Mouse (Mus musculus) megakaryocyte, adult 5-6 weeks (primary cell): Measurements from ENCODE around the gene Fam222b. TPM values are rescaled to one million over a fixed set of nuclear protein-coding genes. Genes with fewer than 3 reads are reported as not detected.
A peak's percentile ranks its signal among the peaks of the same experiment; 100 is the strongest.
"Not testable (repeated sequence)": the region's sequence is repeated elsewhere in the genome, so short reads cannot be mapped to it uniquely, and the experiment has no call there.

Source experiments
- ATAC-seq: 2 replicates; pipeline ENCODE4 v1.8.0; 2016; ENCODE audit warnings: mild to moderate bottlenecking, inconsistent platforms; ENCODE audit not compliant: poor library complexity, severe bottlenecking
- total RNA-seq, 2 experiments: library from RNA; stranded (forward) in 1 of 2; stranded (reverse) in 1 of 2; fragments of 153-499, 151-499 nt in 1 of 2; fragments of 221-1000, 200-1000 nt in 1 of 2; gene quantifications; 2 replicates each; pipeline versions ENCODE4 v1.2.3 to v1.2.4; 2015 to 2017

Gene Fam222b
- total RNA-seq, 2 experiments from 2014 or later: 9.1 to 24.0 TPM

DNA sequence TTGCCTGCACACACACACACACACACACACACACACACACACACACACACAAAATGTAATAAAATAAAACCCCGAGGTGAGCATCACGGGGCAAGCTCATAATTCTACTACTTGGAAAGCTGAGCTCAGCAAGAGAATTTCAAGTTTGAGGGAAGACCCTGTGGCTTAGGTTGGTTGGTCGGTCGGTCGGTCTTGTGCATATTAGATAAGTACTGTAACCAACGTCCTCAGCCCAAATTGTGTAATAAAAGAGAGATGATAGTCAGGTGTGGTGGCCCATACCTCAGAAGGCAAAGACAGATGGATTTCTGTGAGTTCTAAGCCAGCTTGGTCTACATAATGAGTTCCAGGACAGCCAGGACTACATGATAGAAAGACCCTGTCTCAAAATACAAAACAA is 39.5 kb downstream of the Fam222b start:
- ATAC-seq: no peak

- ATAC-seq: no peak
These were observed 39.9 kb downstream of the Fam222b start for GRCm38 (mm10) chr11:78134344-78134743.

DNA sequence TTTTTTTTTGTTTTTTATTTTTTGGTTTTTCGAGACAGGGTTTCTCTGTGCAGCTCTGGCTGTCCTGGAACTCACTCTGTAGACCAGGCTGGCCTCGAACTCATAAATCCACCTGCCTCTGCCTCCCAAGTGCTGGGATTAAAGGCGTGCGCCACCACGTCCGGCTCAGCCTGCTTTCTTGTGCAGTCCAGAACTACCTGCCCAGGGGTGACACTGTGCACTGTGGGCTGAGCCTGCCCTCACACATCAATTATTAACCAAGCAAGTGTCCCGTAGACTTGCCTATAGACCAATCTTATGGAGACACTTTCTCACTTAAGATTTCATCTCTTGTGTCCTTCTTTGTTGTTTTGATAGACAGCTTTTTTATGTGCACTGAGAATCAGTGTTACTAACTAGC is 40.9 kb downstream of the Fam222b start:
- not testable (repeated sequence) for ATAC-seq

DNA sequence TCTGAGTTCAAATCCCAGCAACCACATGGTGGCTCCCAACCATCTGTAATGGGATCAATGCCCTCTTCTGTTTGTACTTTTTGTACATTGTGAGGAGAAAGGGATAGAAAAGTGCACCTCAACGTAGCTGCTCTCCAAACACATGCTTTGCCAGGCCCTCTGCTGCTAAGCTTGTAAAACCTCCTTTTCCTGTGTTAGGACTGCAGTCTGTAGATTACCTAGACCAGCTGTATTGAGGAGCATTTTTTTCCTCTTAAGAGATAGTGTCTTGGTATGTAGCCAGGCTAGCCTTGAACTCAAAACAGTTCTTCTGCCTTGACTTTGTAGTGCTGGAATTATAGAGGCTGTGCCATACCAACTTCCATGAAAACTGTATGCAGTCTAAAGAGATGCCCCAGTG is 41.7 kb downstream of the Fam222b start:
- no peak for ATAC-seq

DNA sequence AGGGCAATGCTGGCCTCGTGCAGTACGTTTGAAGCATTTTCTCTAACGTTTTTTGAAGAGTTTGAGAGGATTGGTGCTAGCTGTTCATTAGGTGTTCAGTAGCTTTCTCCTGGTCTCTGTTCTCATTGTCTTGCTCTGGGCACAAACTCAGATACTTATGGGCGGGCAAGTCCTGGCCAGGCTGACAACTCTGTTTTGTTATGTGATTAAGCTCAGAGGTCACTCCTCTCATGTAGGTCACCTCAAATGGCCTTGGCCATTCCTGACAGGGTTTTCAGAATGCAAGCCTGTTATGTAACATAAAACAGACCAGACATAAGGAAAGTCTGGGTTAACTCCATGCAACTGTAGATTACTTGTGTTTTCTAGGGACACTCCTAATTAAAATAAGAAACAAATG is 43.1 kb downstream of the Fam222b start:
- ATAC-seq: no peak

GRCm38 (mm10) chr11:78138023-78138422 is 43.6 kb downstream of the Fam222b start:
- no peak for ATAC-seq

GRCm38 (mm10) chr11:78140665-78141064 is 46.2 kb downstream of the Fam222b start:
- peak; percentile 38; the same call in 1 of the 2 replicates for ATAC-seq

GRCm38 (mm10) chr11:78143520-78143919 is 49.1 kb downstream of the Fam222b start:
- ATAC-seq: no peak

- ATAC-seq: no peak
These were observed 51.7 kb downstream of the Fam222b start for GRCm38 (mm10) chr11:78146168-78146567.

GRCm38 (mm10) chr11:78146707-78147543 is 52.5 kb downstream of the Fam222b start:
- no peak for ATAC-seq

DNA sequence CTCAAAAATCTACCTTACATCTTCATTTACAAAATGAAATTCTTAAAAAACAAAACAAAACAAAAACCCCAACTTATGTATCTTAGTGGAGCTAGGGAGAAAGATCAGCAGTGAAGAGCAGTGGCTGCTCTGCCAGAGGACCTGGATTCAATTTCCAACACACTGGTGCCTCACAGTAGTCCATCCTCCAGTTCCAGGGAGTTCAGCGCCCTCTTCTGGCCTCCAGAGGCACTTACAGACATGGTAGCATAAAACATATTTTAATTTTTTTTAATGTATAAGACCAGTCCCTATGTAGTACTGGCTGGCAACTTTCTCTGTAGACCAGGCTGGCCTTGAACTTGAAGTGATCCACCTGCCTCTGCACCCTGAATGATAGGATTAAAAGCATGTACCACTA is 56.7 kb downstream of the Fam222b start:
- peak; percentile 63; the same call in 1 of the 2 replicates for ATAC-seq

DNA sequence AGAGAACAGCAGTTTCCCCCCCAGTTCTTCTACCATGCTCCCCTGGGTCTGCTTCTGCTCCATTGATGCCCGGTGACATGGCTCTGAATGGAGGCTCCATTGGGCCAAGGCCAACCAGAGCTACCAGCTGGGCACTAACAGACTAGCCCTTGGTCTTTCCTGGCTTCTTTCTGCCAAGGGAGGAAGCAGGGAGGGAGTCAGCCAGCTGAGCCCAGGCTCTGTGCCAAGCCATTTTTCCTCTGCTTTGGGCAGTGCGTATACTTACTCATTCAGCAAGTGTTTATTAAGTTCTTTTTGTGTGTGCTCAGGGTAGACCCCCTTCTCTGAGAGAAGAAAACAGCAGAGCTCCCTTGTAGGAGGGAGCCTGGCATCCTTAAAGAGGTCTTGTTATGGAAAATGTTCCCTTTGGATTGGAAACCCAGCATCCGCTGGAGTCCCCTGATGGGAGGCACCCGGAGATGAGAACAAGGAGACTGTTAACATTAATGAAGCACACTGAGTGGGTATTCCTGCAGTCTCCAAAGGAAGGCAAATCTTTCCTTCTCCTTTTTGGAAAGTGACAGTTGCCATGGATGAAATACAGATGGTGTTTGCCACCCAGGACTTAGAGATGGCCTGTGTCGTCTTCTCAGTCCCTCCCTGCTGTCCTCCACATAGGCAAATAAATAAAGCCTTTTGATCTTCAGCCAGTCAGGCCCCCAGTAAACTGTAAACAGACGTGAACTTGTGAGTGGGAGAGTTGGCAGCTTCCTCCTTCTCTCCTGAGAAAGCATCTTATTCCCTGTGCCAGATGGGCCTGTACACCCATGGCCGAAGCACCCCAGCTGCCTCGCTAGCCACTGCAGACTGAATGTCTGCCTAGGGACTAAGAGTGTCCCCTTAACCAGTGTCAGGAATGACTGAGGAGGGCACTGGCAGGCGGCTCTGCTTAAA is 58.1 kb downstream of the Fam222b start:
- ATAC-seq: no peak

DNA sequence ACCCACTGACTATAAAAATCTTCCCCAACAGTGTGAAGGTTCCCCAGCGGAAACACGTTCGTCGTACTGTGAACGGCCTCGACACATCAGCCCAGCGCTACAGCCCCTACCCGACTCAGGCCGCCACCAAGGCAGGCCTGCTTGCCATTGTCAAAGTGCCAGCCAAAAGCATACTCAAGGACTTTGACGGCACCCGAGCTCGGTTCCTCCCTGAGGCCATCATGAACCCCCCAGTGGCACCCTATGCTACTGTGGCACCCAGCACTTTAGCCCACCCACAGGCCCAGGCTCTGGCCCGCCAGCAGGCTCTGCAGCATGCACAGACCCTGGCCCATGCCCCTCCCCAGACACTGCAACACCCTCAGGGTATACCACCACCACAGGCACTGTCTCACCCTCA is 59.3 kb downstream of the Fam222b start:
- ATAC-seq: no peak

DNA sequence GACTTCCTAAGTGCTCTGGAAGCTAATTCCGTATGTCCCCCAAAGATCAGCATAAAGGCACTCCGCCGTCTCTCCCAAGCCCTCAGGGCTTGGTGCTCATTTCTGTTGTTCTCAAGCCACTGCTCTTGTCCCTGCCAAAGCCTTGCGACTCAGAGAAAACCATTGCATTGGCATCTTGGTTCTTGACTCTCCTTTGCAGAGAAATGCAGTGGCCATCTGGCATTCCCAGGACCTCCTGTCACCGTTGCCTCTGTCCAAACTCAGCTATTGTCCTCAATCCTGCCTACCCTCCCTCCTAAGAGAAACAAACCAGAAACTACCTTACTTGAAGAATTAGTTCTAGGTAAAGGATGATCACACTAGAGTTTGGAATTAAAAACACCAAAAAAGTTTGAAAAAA is 61.2 kb downstream of the Fam222b start:
- no peak for ATAC-seq

DNA sequence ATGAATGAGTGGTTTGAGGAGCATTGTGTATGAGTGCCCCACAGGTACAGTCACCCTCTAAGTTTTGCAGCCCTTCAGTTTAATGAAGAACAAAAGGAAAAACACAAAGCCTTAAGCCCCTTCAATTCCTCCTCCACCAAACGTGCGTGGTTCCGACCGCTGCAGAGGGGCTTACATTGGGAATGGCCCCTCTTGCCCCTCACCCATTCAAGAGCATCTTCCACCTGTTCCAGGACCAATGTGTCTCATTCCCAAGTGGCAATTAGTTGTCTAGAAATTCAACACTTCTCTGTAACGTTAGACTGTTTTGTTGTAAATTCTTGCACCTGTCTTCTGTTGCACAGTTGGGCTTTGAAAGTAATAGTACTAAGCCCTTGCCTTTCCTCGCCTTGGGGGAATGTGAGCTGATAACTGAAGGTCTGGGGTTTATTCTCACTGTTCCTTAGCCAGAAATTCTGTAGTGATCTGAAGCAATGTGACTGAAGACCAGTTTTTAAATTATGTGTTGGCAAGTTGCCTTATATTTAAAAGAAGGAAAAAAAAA is 61.8 kb downstream of the Fam222b start:
- ATAC-seq: no peak

DNA sequence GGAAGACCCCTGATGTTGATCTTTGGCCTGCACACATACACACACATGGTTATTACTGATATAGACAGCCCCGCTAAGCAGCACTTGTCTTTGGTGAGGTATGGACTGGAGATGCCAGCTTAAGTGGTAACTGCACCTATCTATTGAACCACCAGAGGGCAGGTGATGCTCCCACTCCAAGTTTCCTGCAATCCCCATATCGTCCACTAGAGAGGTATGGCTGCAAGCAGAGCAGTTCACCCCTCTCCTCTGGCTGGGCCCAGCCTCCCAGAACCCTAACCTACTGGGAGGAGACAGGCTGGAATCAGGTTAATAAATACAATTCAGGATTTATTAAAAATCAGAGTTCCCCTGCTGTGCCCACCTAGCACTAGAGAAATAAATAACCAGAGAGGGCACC is 64.6 kb downstream of the Fam222b start:
- peak; percentile 100 for ATAC-seq

DNA sequence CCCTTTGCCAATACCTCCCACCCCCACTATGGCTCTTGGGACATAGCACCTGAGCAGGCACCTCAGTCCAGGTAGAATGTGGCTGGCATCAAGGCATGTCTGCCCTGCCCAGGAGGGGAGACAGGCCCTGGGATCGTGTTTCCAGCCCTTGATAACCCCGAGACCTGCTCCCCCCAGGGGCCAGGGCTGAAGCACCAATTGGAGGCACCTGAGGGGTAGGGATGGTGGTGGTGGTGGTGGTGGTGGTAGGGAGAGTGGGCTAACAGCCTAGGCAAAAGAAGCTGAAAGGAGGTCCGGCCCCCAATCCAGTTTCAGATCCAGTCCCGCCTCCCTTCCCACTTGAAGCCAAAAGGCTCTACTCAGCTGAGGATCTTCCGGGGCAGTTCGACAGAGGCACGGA is 65.1 kb downstream of the Fam222b start:
- no peak for ATAC-seq

DNA sequence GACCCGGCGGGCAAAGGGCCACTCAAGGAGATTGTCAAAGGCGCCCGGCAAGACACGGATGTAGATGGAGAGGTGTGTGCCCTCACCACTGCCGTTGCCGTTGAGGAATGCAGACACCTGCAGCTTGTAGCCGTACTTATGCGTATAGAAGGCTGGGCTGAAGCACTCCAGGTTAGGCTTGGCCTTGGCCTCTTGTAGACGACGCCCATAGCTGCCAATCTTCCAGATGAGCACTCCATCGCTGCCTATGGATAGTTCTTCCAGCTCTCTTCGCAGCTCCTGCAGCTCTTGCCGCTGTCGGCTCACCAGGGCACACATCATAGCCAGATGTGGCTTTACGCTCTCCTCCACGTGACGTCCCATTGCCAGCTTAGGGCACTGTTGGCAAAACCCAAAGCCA is 65.7 kb downstream of the Fam222b start:
- ATAC-seq: no peak

- no peak for ATAC-seq
These were observed 66.2 kb downstream of the Fam222b start for GRCm38 (mm10) chr11:78160675-78161074.

DNA sequence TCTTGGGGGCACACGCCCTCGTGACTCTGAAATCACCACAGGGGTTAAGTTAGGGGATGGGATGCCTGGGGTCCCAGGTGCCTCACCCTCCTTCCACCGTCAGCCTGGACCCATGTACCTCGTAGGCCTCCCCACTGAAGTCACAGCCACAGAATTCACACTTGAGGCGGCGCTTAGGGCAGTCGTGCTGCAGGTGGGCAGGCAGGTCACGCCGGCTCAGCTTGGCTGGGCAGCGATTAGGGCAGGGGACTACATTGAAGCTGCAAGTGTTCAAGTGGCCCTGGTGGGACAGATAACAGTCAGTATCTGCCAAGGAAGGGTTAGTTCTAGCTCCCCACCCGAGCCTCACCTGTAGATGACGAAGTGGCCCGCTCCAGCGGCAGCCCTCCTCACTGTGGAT is 66.7 kb downstream of the Fam222b start:
- no peak for ATAC-seq

GRCm38 (mm10) chr11:78161968-78162367 is 67.5 kb downstream of the Fam222b start:
- no peak for ATAC-seq
